Mouse (Mus musculus): ENCODE data around the gene Nhlh2. TPM values are rescaled to one million over a fixed set of nuclear protein-coding genes. Genes with fewer than 3 reads are reported as not detected.

Gene Nhlh2
- polyA plus RNA-seq (2012; rRNA removed): not detected in 2 replicates

GRCm38 (mm10) chr3:102009926-102010381, at the start of gene Nhlh2:
Gene Nhlh2, plus strand, starts transcription at chr3:102010076.

Other genes starting within 250 kb of the Nhlh2 start
- 0.23 and 0.28 TPM in 2 replicates for gene Mab21l3, start 161.1 kb upstream of the Nhlh2 start, polyA plus RNA-seq (2012; rRNA removed)
- 12.6 and 15.8 TPM in 2 replicates for gene Slc22a15, start 85.6 kb upstream of the Nhlh2 start, polyA plus RNA-seq (2012; rRNA removed)
- gene Casq2, start 76.3 kb downstream of the Nhlh2 start, polyA plus RNA-seq (2012; rRNA removed): 2.0 and 2.9 TPM in 2 replicates
- gene Vangl1, start 194.6 kb downstream of the Nhlh2 start, polyA plus RNA-seq (2012; rRNA removed): 25.8 and 27.3 TPM in 2 replicates